Mouse (Mus musculus) limb, embryonic 15.5 days (tissue): ENCODE data around the gene Col6a3. TPM values are rescaled to one million over a fixed set of nuclear protein-coding genes. Genes with fewer than 3 reads are reported as not detected.

Experiments
- ATAC-seq: fragments of 200-750 bp; cut with Nextera tagmentation; 2 replicates; pipeline ENCODE4 v1.8.0; 2017; ENCODE audit warnings: low read depth, moderate TSS enrichment; ENCODE audit not compliant: insufficient number of reproducible peaks, low FRiP score, low TSS enrichment
- H3K27ac ChIP-seq: fragments of 300-500 bp; sonication (generic); 2 replicates; pipeline ENCODE4 v1.5.1; 2015; ENCODE audit warnings: moderate library complexity, mild to moderate bottlenecking, inconsistent platforms
- H3K27me3 ChIP-seq: fragments of 300-500 bp; sonication (generic); 2 replicates; pipeline ENCODE4 v1.6.1; 2015; ENCODE audit warnings: inconsistent platforms
- H3K36me3 ChIP-seq: fragments of 300-500 bp; sonication (generic); 2 replicates; pipeline ENCODE4 v1.6.1; 2015; ENCODE audit warnings: inconsistent platforms
- H3K4me1 ChIP-seq: fragments of 300-500 bp; sonication (generic); 2 replicates; pipeline ENCODE4 v1.6.1; 2015; ENCODE audit warnings: inconsistent platforms
- H3K4me2 ChIP-seq: fragments of 300-500 bp; sonication (generic); 2 replicates; pipeline ENCODE4 v1.6.1; 2015; ENCODE audit warnings: mild to moderate bottlenecking, inconsistent platforms
- H3K4me3 ChIP-seq: fragments of 300-500 bp; sonication (generic); 2 replicates; pipeline ENCODE4 v1.5.1; 2015; ENCODE audit warnings: mild to moderate bottlenecking, inconsistent platforms
- H3K9ac ChIP-seq: fragments of 300-500 bp; sonication (generic); 2 replicates; pipeline ENCODE4 v1.6.1; 2015; ENCODE audit warnings: inconsistent platforms
- H3K9me3 ChIP-seq: fragments of 300-500 bp; sonication (generic); 2 replicates; pipeline ENCODE4 v1.6.1; 2016; ENCODE audit warnings: inconsistent platforms
- WGBS: fragments of 180-500 bp; shearing (Covaris S2); methylation state at CpG from one replicate; pipeline ENCODE4 v1.1.7; 2015; 5-methylcytosine and 5-hydroxymethylcytosine counted together
- polyA plus RNA-seq: library from polyadenylated mRNA; unstranded; fragments of >200 nt; fragmentation: Nextera tagmentation; extraction: Ambion mirVana; gene quantifications from 2 replicates; pipeline ENCODE4 v1.2.1, GENCODE M21; 2015

Col6a3 gene
- polyA plus RNA-seq, 1 experiment from 2014 or later = 183 TPM

- no peaks in the 10 kb centered on the region; the same call in 1 of the 2 replicates for H3K27me3 ChIP-seq
- no peaks in the 10 kb centered on the region for H3K36me3 ChIP-seq
- H3K4me3 ChIP-seq = peak overlapping the region; percentile 54
- H3K9me3 ChIP-seq = no peaks in the 10 kb centered on the region
- peak overlapping the region; percentile 52 for H3K27ac ChIP-seq
- no peak for ATAC-seq
- no peak overlapping the region for H3K9ac ChIP-seq
- H3K4me1 ChIP-seq = peaks cover 80% of the 10 kb centered on the region
- peak overlapping the region; percentile 67 for H3K4me2 ChIP-seq
- WGBS = 9% methylated on average over 4 of the region's 4 CpGs
Measured at GRCm38 (mm10) chr1:90840250-90840649, 3.5 kb downstream of the Col6a3 start.

- Histone ChIP-seq H3K4me2 (peak overlapping the region; percentile 67), H3K27me3 (no peaks in the 10 kb centered on the region; the same call in 1 of the 2 replicates), H3K4me1 (peaks cover 80% of the 10 kb centered on the region), H3K36me3 (no peaks in the 10 kb centered on the region), H3K9ac (0 out of 2 replicates have a peak overlapping the region, but pooled peaks have one; percentile 7), H3K9me3 (no peaks in the 10 kb centered on the region), H3K4me3 (peak overlapping the region; percentile 15), H3K27ac (peak overlapping the region; percentile 91)
- 35% methylated on average over 4 of the region's 4 CpGs for WGBS
- ATAC-seq = no peak
Measured at GRCm38 (mm10) chr1:90838657-90839056, 5.1 kb downstream of the Col6a3 start.

GRCm38 (mm10) chr1:90838221-90838620 is 5.5 kb downstream of the Col6a3 start:
- Histone ChIP-seq H3K36me3 (no peaks in the 10 kb centered on the region), H3K9me3 (no peaks in the 10 kb centered on the region), H3K27ac (peak overlapping the region; percentile 91), H3K4me1 (peaks cover 80% of the 10 kb centered on the region), H3K4me3 (peak overlapping the region; percentile 15), H3K4me2 (peak overlapping the region; percentile 67), H3K27me3 (no peaks in the 10 kb centered on the region; the same call in 1 of the 2 replicates), H3K9ac (no peak overlapping the region)
- ATAC-seq = peak; percentile 48
- 17% methylated on average over 12 of the region's 12 CpGs for WGBS

GRCm38 (mm10) chr1:90836178-90836740 is 7.5 kb downstream of the Col6a3 start:
- Histone ChIP-seq H3K9ac (no peak overlapping the region), H3K27ac (peak overlapping the region; percentile 67), H3K4me3 (no peak overlapping the region), H3K27me3 (no peaks in the 10 kb centered on the region; the same call in 1 of the 2 replicates), H3K36me3 (no peaks in the 10 kb centered on the region), H3K4me2 (no peak overlapping the region), H3K9me3 (no peaks in the 10 kb centered on the region), H3K4me1 (peaks cover 66% of the 10 kb centered on the region)
- ATAC-seq = no peak
- 37% methylated on average over 5 of the region's 5 CpGs for WGBS

GRCm38 (mm10) chr1:90834701-90835100 is 9.1 kb downstream of the Col6a3 start:
- ATAC-seq = no peak
- no peak overlapping the region for H3K4me3 ChIP-seq
- no peaks in the 10 kb centered on the region for H3K27me3 ChIP-seq
- H3K27ac ChIP-seq = peak overlapping the region; percentile 67; the same call in 1 of the 2 replicates
- H3K4me2 ChIP-seq = no peak overlapping the region
- H3K36me3 ChIP-seq = no peaks in the 10 kb centered on the region
- H3K9ac ChIP-seq = no peak overlapping the region
- H3K4me1 ChIP-seq = peaks cover 53% of the 10 kb centered on the region
- WGBS = 37% methylated on average over 6 of the region's 6 CpGs
- H3K9me3 ChIP-seq = no peaks in the 10 kb centered on the region

GRCm38 (mm10) chr1:90830006-90830405 is 13.8 kb downstream of the Col6a3 start:
- Histone ChIP-seq H3K9me3 (no peaks in the 10 kb centered on the region), H3K4me1 (peaks cover 6% of the 10 kb centered on the region), H3K27me3 (no peaks in the 10 kb centered on the region), H3K4me2 (no peak overlapping the region), H3K36me3 (peaks cover 24% of the 10 kb centered on the region), H3K4me3 (no peak overlapping the region), H3K27ac (no peak overlapping the region), H3K9ac (no peak overlapping the region)
- WGBS = 58% methylated on average over 6 of the region's 6 CpGs
- ATAC-seq = no peak

DNA sequence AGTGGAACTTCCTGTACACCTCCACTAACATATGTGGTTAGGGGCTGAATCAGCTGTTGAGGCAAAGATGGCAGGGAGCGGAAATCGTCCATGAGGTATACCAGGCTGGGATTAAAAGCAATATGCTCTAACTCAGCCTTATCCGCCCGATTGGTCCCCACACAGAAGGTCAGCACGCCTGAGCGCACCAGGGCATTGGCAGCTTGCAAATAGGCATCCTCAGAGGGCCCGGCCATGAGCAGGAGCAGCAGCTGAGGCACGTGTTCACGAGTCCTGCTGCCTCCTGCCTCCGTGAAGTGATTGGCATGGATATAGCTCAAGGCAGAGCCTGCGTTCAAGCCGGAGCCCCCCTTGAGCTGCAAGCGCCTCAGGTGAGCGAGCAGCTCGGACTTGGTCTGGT is 30.5 kb downstream of the Col6a3 start:
- no peak overlapping the region for H3K27ac ChIP-seq
- H3K9me3 ChIP-seq = no peaks in the 10 kb centered on the region
- no peak for ATAC-seq
- peaks cover 80% of the 10 kb centered on the region for H3K36me3 ChIP-seq
- no peaks in the 10 kb centered on the region for H3K4me1 ChIP-seq
- H3K27me3 ChIP-seq = no peaks in the 10 kb centered on the region
- no peak overlapping the region for H3K4me3 ChIP-seq
- H3K4me2 ChIP-seq = no peak overlapping the region
- no peak overlapping the region for H3K9ac ChIP-seq
- 90% methylated on average over 15 of the region's 15 CpGs for WGBS

- no peak for ATAC-seq
- H3K4me3 ChIP-seq = no peak overlapping the region
- WGBS = 65% methylated on average over 9 of the region's 9 CpGs
- no peaks in the 10 kb centered on the region for H3K9me3 ChIP-seq
- H3K9ac ChIP-seq = no peak overlapping the region
- no peak overlapping the region for H3K27ac ChIP-seq
- no peaks in the 10 kb centered on the region for H3K4me1 ChIP-seq
- peaks cover 79% of the 10 kb centered on the region for H3K36me3 ChIP-seq
- no peaks in the 10 kb centered on the region for H3K27me3 ChIP-seq
- H3K4me2 ChIP-seq = no peak overlapping the region
Measured at GRCm38 (mm10) chr1:90808930-90809329, 34.8 kb downstream of the Col6a3 start.

DNA sequence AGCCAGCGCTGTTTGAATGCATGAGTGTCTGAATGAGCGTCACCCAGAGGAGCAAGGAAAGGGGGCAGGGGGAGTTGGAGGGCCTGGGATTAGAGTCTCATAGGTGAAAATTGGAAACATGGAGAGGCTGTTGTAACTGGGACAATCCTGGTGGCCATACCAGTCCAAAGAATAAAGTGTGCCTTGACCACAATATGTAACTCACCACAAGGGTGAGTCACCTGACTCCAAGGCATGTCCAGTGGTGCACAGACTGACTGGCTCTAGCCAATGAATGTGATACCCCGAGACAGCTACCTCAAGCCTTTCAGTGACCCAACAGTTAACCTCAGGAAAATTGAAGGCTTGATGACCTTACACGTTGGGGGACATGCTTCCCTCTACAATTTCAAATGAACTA is 40.7 kb downstream of the Col6a3 start:
- Histone ChIP-seq H3K9ac (no peak overlapping the region), H3K4me3 (no peak overlapping the region), H3K27me3 (no peaks in the 10 kb centered on the region), H3K4me2 (no peak overlapping the region), H3K9me3 (no peaks in the 10 kb centered on the region), H3K4me1 (0 out of 2 replicates have a peak, but pooled peaks cover 5% of the 10 kb centered on the region), H3K36me3 (peaks cover 86% of the 10 kb centered on the region), H3K27ac (no peak overlapping the region)
- WGBS = 88% methylated on average over 4 of the region's 4 CpGs
- ATAC-seq = no peak

GRCm38 (mm10) chr1:90801067-90801466 is 42.7 kb downstream of the Col6a3 start:
- WGBS = 64% methylated on average over 13 of the region's 13 CpGs
- Histone ChIP-seq H3K9ac (no peak overlapping the region), H3K4me3 (no peak overlapping the region), H3K9me3 (no peaks in the 10 kb centered on the region), H3K27me3 (no peaks in the 10 kb centered on the region), H3K27ac (0 out of 2 replicates have a peak overlapping the region, but pooled peaks have one; percentile 5), H3K4me2 (no peak overlapping the region), H3K36me3 (peaks cover 88% of the 10 kb centered on the region), H3K4me1 (0 out of 2 replicates have a peak, but pooled peaks cover 5% of the 10 kb centered on the region)
- no peak for ATAC-seq

GRCm38 (mm10) chr1:90800466-90800865 is 43.3 kb downstream of the Col6a3 start:
- no peak overlapping the region for H3K27ac ChIP-seq
- no peak overlapping the region for H3K4me3 ChIP-seq
- H3K36me3 ChIP-seq = peaks cover 88% of the 10 kb centered on the region
- H3K9ac ChIP-seq = no peak overlapping the region
- 65% methylated on average over 3 of the region's 3 CpGs for WGBS
- H3K4me1 ChIP-seq = peaks cover 5% of the 10 kb centered on the region; the same call in 1 of the 2 replicates
- ATAC-seq = peak; percentile 13; the same call in 1 of the 2 replicates
- no peaks in the 10 kb centered on the region for H3K27me3 ChIP-seq
- H3K9me3 ChIP-seq = no peaks in the 10 kb centered on the region
- no peak overlapping the region for H3K4me2 ChIP-seq

- Histone ChIP-seq H3K9ac (no peak overlapping the region), H3K27ac (no peak overlapping the region), H3K9me3 (no peaks in the 10 kb centered on the region), H3K4me2 (no peak overlapping the region), H3K27me3 (no peaks in the 10 kb centered on the region), H3K4me1 (peaks cover 8% of the 10 kb centered on the region), H3K36me3 (peaks cover 92% of the 10 kb centered on the region), H3K4me3 (no peak overlapping the region)
- no peak for ATAC-seq
- 67% methylated on average over 6 of the region's 6 CpGs for WGBS
Measured at GRCm38 (mm10) chr1:90797276-90797891, 46.4 kb downstream of the Col6a3 start.
